Mouse (Mus musculus): Measurements from ENCODE around the gene Dxo. TPM values are rescaled to one million over a fixed set of nuclear protein-coding genes. Genes with fewer than 3 reads are reported as not detected.

Gene Dxo
- 40.6 and 50.7 TPM in 2 replicates for polyA plus RNA-seq (2015; fragmentation: Nextera tagmentation; extraction: Ambion mirVana)

DNA sequence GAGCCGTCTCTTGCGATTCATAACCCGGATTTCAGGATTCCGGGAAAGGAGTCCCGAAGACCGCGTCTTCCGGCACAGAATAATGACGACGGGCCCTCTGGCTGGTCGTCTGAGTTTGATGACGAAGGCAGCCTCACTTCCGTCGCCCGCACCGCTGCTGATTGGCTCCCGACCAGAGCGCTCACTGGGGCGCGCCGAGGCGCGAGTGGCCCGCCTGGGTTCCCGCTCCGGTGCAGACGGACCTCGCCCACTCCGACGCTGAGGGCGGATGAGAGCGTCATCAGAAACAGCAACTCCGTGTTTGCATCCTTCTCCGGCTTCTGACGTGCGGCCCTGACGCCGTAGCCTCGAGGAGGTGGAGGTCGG is at the start of gene Dxo, which contains the start of gene Stk19:
TSS of gene Dxo (plus strand) at position 164 of the 366 bp plus-strand sequence.
TSS of gene Stk19 (minus strand) at position 90 of the 366 bp plus-strand sequence.

DNA sequence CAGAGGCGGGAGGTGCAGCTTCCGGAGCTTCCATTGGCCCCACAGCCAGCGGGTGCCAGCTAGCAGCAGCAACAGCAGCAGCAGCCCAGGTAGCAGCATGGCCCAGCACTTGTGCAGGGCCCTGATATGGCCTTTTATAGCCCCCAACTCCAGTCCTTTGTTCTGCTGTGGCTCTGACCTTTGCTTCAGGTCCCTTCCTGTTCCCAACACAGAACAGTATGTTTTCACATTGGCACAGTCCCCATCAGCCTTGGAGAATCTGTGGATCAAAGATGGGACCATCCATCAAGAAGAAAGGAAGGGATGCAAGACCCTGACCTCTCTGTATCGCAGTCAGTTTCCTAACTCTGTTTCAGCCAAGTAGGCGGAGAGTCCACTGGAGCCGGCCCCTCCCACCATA is 32.5 kb upstream of the Dxo start, which contains the start of gene Cyp21a1:
TSS of gene Cyp21a1 (minus strand) at position 261 of the 400 bp plus-strand sequence.

DNA sequence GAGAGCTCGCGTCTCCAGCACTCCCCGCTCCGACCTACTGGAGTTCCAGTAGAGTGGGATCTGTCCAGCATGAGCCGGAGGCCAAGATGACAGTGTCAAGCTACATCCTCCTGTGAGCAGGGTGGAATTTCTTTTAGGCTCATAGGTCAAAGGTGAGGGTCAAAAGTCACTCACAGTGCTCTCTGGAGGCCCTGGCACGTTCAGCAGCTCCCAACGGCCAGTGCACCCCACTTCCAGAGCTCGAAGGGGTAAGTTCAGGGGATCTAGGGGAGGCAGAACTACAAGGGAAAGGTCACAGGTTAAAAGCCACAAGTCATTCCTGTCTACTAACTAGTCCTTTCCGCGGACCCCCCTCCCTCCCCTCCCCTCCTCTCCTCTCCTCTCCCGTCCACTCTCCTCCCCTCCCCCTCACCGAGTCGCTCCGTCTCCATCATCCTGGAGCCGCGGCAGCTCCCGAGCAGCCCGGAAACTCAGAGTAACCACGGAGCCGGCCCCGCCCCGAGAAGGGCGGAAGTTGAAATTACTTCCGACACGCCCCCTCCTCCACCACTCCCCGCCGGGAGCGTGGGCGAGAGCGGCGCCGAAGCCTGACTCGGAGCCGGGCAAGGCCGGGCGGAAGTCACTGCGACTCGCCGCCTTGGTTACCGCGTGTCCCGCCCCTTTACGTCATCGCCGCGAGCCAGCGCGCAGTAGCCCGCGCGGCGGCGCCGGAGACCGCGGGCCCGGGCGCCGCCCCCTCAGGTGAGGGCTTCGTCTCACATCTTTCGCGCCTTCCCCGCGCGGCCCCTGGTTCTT is 13.1 kb downstream of the Dxo start, which contains the start of the genes Skiv2l and Nelfe:
TSS of gene Skiv2l (minus strand) at position 489 of the 795 bp plus-strand sequence.
TSS of gene Nelfe (plus strand) at position 670 of the 795 bp plus-strand sequence.

DNA sequence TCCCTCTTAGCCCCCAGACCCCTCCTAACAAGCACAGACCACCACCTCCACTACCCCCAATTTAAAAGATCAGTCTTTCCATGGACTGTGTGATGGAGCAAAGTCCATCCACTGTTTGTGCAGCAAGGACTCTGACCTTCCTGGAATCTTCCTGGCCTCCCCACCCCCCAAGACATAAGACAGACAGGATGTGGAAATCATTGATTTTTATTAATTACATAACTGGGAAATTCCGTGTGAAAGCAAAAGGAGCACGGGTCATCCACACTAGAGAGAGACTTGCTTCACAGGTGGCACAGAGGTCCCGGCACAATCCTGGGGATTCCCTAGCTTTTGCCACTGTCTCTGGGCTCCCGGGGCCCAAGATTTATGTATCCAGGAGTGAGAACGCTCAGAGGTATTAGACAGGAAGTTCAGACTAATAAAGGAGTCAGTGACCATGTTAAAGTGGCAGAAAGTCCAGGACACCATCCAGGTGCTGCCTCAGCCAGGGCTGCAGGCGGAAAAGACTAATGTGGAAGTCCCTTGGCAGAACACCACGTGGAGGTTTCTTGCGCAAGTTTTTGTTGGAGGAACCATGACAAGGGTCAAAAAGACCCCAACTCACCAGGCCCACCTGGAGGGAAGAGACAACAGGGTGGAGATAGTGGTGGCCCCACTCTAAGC is 25.7 kb downstream of the Dxo start, which contains the start of gene Cfb:
TSS of gene Cfb (minus strand) at position 103 of the 666 bp plus-strand sequence.

DNA sequence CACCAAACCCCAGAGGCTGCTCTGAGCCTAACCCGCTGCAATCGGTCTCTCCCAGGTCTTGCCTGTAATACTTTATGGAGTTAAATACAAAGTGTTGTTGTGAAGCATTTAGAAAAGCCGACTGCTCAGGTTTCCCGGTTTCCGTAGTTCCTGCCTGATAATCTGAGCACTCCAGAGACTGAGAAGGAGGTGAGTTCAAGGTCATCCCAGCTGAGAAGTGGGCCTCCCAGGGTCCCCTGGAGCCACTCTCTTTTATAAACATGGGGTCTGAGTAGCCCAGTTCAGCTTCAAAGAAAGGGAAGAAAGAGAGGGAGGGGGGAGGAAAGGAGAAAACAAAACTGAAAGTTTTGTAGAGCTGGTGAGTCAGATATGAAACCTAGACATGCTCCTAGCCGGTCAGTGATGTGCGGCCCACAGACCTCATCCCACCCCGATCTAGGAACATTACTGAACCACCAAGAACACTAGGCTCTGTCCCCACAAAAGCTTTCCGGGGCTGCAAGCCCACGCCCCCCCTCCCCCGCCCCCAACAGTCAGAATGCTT is 42.6 kb downstream of the Dxo start, which contains the start of gene Zbtb12:
TSS of gene Zbtb12 (plus strand) at position 148 of the 544 bp plus-strand sequence.

DNA sequence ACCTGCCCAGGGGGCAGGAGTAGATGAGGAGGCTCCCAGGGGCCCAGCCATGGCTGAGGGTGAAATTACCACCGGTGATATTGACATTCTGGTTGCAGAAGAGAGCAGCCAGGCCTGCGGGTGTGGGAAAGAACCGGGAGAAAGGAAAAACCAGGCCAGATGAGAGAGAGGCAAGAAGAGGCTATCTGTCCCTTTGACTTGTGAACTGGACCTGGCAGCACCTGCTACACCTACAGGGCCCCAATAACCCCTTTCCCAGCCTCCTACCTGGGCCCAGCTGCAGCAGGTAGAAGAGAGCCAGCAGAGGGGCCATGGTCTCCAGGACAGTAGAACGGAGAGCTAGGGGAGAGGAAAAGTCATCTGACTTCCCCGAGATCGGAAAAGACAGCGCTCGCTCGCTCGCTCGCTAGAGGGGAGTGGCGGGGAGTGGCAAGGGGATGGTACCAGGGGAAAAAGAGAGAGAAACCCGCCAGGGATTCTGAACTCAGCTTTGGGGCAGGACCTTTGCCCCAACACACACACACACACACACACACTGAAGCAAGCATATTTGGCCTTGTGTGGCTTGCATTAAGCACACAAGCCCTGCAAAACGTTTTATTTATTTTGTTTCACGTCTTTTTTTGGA is 45.0 kb downstream of the Dxo start, which contains the start of gene Gm20547:
TSS of gene Gm20547 (minus strand) at position 360 of the 628 bp plus-strand sequence.

Small RNAs within 50 kb of the gene (microRNA-seq; reads per million reads assigned to microRNA genes)
- gene Mir6970 (not detected), gene Mir6971 (3.5 reads per million, percentile 3 among the genes with 10 or more reads in this experiment), gene Mir6972 (not detected)

Other genes with a start within 250 kb of the Dxo start
- gene Gpsm3, start 247.2 kb upstream of the Dxo start, polyA plus RNA-seq (2015; fragmentation: Nextera tagmentation; extraction: Ambion mirVana): 5.5 and 6.8 TPM in 2 replicates
- 8.9 and 10.0 TPM in 2 replicates for gene Pbx2, start 245.8 kb upstream of the Dxo start, polyA plus RNA-seq (2015; fragmentation: Nextera tagmentation; extraction: Ambion mirVana)
- 1.5 and 2.5 TPM in 2 replicates for gene Ager, start 239.2 kb upstream of the Dxo start, polyA plus RNA-seq (2015; fragmentation: Nextera tagmentation; extraction: Ambion mirVana)
- gene Rnf5, start 233.3 kb upstream of the Dxo start, polyA plus RNA-seq (2015; fragmentation: Nextera tagmentation; extraction: Ambion mirVana): 231 and 242 TPM in 2 replicates
- 109 and 123 TPM in 2 replicates for gene Agpat1, start 232.8 kb upstream of the Dxo start, polyA plus RNA-seq (2015; fragmentation: Nextera tagmentation; extraction: Ambion mirVana)
- gene Egfl8, start 221.0 kb upstream of the Dxo start, polyA plus RNA-seq (2015; fragmentation: Nextera tagmentation; extraction: Ambion mirVana): 23.9 and 34.3 TPM in 2 replicates
- 20.3 and 21.8 TPM in 2 replicates for gene Ppt2, start 208.5 kb upstream of the Dxo start, polyA plus RNA-seq (2015; fragmentation: Nextera tagmentation; extraction: Ambion mirVana)
- gene Prrt1, start 207.5 kb upstream of the Dxo start, polyA plus RNA-seq (2015; fragmentation: Nextera tagmentation; extraction: Ambion mirVana): 7.6 and 8.8 TPM in 2 replicates
- 14.2 and 16.1 TPM in 2 replicates for gene Fkbpl, start 192.3 kb upstream of the Dxo start, polyA plus RNA-seq (2015; fragmentation: Nextera tagmentation; extraction: Ambion mirVana)
- gene Atf6b, start 189.9 kb upstream of the Dxo start, polyA plus RNA-seq (2015; fragmentation: Nextera tagmentation; extraction: Ambion mirVana): 73.3 and 80.3 TPM in 2 replicates
- 0.84 and 1.1 TPM in 2 replicates for gene Tnxb, start 166.5 kb upstream of the Dxo start, polyA plus RNA-seq (2015; fragmentation: Nextera tagmentation; extraction: Ambion mirVana)
- gene C4b, start 93.1 kb upstream of the Dxo start, polyA plus RNA-seq (2015; fragmentation: Nextera tagmentation; extraction: Ambion mirVana): 2.0 and 2.5 TPM in 2 replicates
- gene Cyp21a1, start 32.5 kb upstream of the Dxo start, polyA plus RNA-seq (2015; fragmentation: Nextera tagmentation; extraction: Ambion mirVana): not detected in 2 replicates
- gene Stk19, start 74 bp upstream of the Dxo start, polyA plus RNA-seq (2015; fragmentation: Nextera tagmentation; extraction: Ambion mirVana): 39.4 and 46.3 TPM in 2 replicates
- 39.3 and 47.4 TPM in 2 replicates for gene Skiv2l, start 13.2 kb downstream of the Dxo start, polyA plus RNA-seq (2015; fragmentation: Nextera tagmentation; extraction: Ambion mirVana)
- 57.6 and 63.6 TPM in 2 replicates for gene Nelfe, start 13.4 kb downstream of the Dxo start, polyA plus RNA-seq (2015; fragmentation: Nextera tagmentation; extraction: Ambion mirVana)
- 1.4 and 1.6 TPM in 2 replicates for gene Cfb, start 25.5 kb downstream of the Dxo start, polyA plus RNA-seq (2015; fragmentation: Nextera tagmentation; extraction: Ambion mirVana)
- 6.0 and 6.9 TPM in 2 replicates for gene Zbtb12, start 42.5 kb downstream of the Dxo start, polyA plus RNA-seq (2015; fragmentation: Nextera tagmentation; extraction: Ambion mirVana)
- not detected in 2 replicates for gene Gm20547, start 45.0 kb downstream of the Dxo start, polyA plus RNA-seq (2015; fragmentation: Nextera tagmentation; extraction: Ambion mirVana)
- gene C2, start 61.2 kb downstream of the Dxo start, polyA plus RNA-seq (2015; fragmentation: Nextera tagmentation; extraction: Ambion mirVana): 4.2 and 4.8 TPM in 2 replicates
- gene Ehmt2, start 61.5 kb downstream of the Dxo start, polyA plus RNA-seq (2015; fragmentation: Nextera tagmentation; extraction: Ambion mirVana): 59.7 and 73.8 TPM in 2 replicates
- 0.10 TPM in 1 of 2 replicates, not detected in the other for gene Slc44a4, start 77.4 kb downstream of the Dxo start, polyA plus RNA-seq (2015; fragmentation: Nextera tagmentation; extraction: Ambion mirVana)
- 40.7 and 44.0 TPM in 2 replicates for gene Neu1, start 94.2 kb downstream of the Dxo start, polyA plus RNA-seq (2015; fragmentation: Nextera tagmentation; extraction: Ambion mirVana)
- 0.79 and 1.4 TPM in 2 replicates for gene Hspa1b, start 122.2 kb downstream of the Dxo start, polyA plus RNA-seq (2015; fragmentation: Nextera tagmentation; extraction: Ambion mirVana)
- gene Gm20481, start 132.9 kb downstream of the Dxo start, polyA plus RNA-seq (2015; fragmentation: Nextera tagmentation; extraction: Ambion mirVana): not detected in 2 replicates
- 13.8 and 15.5 TPM in 2 replicates for gene Hspa1a, start 135.1 kb downstream of the Dxo start, polyA plus RNA-seq (2015; fragmentation: Nextera tagmentation; extraction: Ambion mirVana)
- 0.58 and 0.76 TPM in 2 replicates for gene Hspa1l, start 135.7 kb downstream of the Dxo start, polyA plus RNA-seq (2015; fragmentation: Nextera tagmentation; extraction: Ambion mirVana)
- gene Lsm2, start 144.8 kb downstream of the Dxo start, polyA plus RNA-seq (2015; fragmentation: Nextera tagmentation; extraction: Ambion mirVana): 88.6 and 94.3 TPM in 2 replicates
- gene Vars, start 164.0 kb downstream of the Dxo start, polyA plus RNA-seq (2015; fragmentation: Nextera tagmentation; extraction: Ambion mirVana): 38.5 and 45.0 TPM in 2 replicates
- gene Vwa7, start 179.6 kb downstream of the Dxo start, polyA plus RNA-seq (2015; fragmentation: Nextera tagmentation; extraction: Ambion mirVana): 0.25 and 0.59 TPM in 2 replicates
- gene Sapcd1, start 191.0 kb downstream of the Dxo start, polyA plus RNA-seq (2015; fragmentation: Nextera tagmentation; extraction: Ambion mirVana): 3.2 and 4.4 TPM in 2 replicates
- 1.6 and 2.0 TPM in 2 replicates for gene Msh5, start 209.7 kb downstream of the Dxo start, polyA plus RNA-seq (2015; fragmentation: Nextera tagmentation; extraction: Ambion mirVana)
- 72.4 and 75.0 TPM in 2 replicates for gene Clic1, start 212.9 kb downstream of the Dxo start, polyA plus RNA-seq (2015; fragmentation: Nextera tagmentation; extraction: Ambion mirVana)
- 173 and 187 TPM in 2 replicates for gene Ddah2, start 222.0 kb downstream of the Dxo start, polyA plus RNA-seq (2015; fragmentation: Nextera tagmentation; extraction: Ambion mirVana)
- gene Ly6g6c, start 228.4 kb downstream of the Dxo start, polyA plus RNA-seq (2015; fragmentation: Nextera tagmentation; extraction: Ambion mirVana): not detected in 2 replicates
- gene Mpig6b, start 229.2 kb downstream of the Dxo start, polyA plus RNA-seq (2015; fragmentation: Nextera tagmentation; extraction: Ambion mirVana): 0.19 and 0.22 TPM in 2 replicates
- 0.52 and 1.2 TPM in 2 replicates for gene Ly6g6e, start 239.9 kb downstream of the Dxo start, polyA plus RNA-seq (2015; fragmentation: Nextera tagmentation; extraction: Ambion mirVana)
- gene Ly6g6d, start 241.0 kb downstream of the Dxo start, polyA plus RNA-seq (2015; fragmentation: Nextera tagmentation; extraction: Ambion mirVana): 0.81 and 1.9 TPM in 2 replicates
- 0.31 TPM in 1 of 2 replicates, not detected in the other for gene Ly6g6f, start 248.6 kb downstream of the Dxo start, polyA plus RNA-seq (2015; fragmentation: Nextera tagmentation; extraction: Ambion mirVana)